Mouse (Mus musculus) spleen, adult 2 months (tissue): ENCODE measurements around the gene Mrpl37.

ENCODE experiments used
- CTCF ChIP-seq: fragments of 200-500 bp; IDR thresholded peaks from 2 replicates; pipeline ENCODE4 v1.5.1; 2011; ENCODE audit warnings: mild to moderate bottlenecking, inconsistent platforms; ENCODE audit not compliant: insufficient read depth, insufficient read length, insufficient replicate concordance; ENCODE audit errors: extremely low read depth
- POLR2A ChIP-seq: fragments of 200-500 bp; IDR thresholded peaks from 2 replicates; pipeline ENCODE4 v1.6.1; 2011; ENCODE audit warnings: low read depth, low read length, inconsistent platforms

- TF ChIP-seq CTCF (no peak), POLR2A (no peak)
These were observed 8.8 kb upstream of the Mrpl37 start for GRCm38 (mm10) chr4:107075456-107075855.
